Mouse (Mus musculus) cerebral cortex, adult 2 months (tissue): ENCODE measurements around the gene Cfap44.

ENCODE experiments used
- WGBS: fragments of 180-500 bp; shearing (Covaris S2); methylation state at CpG from one replicate; pipeline ENCODE4 v1.1.7; 2018; 5-methylcytosine and 5-hydroxymethylcytosine counted together

Gene Cfap44

GRCm38 (mm10) chr16:44428456-44428855 lies 33.9 kb downstream of the Cfap44 start:
- WGBS, result 57% methylated on average over 5 of the region's 5 CpGs

- WGBS, result 73% methylated on average over 7 of the region's 7 CpGs
These were observed 35.4 kb downstream of the Cfap44 start for GRCm38 (mm10) chr16:44430021-44430420.

- WGBS, result 79% methylated on average over 7 of the region's 7 CpGs
These were observed 40.3 kb downstream of the Cfap44 start for GRCm38 (mm10) chr16:44434931-44435330.

- 61% methylated on average over 4 of the region's 4 CpGs for WGBS
These were observed 40.9 kb downstream of the Cfap44 start for GRCm38 (mm10) chr16:44435481-44435880.

- WGBS, result 92% methylated on average over 15 of the region's 15 CpGs
These were observed 47.3 kb downstream of the Cfap44 start for GRCm38 (mm10) chr16:44441913-44442312.

- WGBS, result 94% methylated on average over 2 of the region's 2 CpGs
These were observed 63.3 kb downstream of the Cfap44 start for GRCm38 (mm10) chr16:44457858-44458257.

DNA sequence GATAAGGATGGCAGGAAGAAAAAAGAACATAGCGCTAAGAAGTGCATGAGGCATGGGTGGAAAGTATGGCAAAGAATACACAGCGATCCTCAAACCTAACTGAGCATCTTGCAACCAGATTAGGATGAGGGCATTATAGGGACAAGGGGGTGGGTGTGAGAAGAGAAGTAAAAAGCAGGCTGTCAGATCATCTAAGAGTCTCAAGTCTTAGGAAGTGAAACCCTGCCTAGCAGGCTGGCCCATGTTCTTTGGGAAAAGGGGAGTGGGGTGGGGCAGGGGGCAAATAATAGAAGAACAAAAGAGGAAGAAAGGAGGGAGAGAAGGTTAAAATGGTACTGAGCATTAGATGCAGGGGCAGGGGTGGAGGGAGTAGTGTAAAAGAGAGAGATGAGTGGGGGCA lies 64.2 kb downstream of the Cfap44 start:
- WGBS, result 89% methylated on average over 2 of the region's 2 CpGs

GRCm38 (mm10) chr16:44460922-44461321 lies 66.3 kb downstream of the Cfap44 start:
- 84% methylated on average over 5 of the region's 5 CpGs for WGBS

DNA sequence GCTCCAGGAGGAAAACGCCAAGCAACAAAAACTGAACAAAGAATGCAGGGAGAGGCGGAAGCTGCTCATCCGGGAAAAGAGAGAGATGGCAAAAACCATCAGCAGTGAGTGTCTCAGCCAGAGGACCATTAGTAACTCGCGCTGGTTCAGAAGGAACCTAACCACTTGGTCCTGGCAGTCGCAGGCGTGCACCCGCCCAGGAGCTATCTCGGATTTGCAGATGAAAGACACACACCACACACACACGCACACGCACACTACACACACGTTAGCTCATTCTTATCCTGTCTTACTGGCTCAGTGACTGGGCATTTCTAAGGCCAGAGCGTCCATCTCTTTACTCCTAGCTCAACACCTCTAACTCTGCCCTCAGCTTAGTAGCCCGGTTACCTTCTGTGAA lies 80.7 kb downstream of the Cfap44 start:
- 87% methylated on average over 14 of the region's 14 CpGs for WGBS

DNA sequence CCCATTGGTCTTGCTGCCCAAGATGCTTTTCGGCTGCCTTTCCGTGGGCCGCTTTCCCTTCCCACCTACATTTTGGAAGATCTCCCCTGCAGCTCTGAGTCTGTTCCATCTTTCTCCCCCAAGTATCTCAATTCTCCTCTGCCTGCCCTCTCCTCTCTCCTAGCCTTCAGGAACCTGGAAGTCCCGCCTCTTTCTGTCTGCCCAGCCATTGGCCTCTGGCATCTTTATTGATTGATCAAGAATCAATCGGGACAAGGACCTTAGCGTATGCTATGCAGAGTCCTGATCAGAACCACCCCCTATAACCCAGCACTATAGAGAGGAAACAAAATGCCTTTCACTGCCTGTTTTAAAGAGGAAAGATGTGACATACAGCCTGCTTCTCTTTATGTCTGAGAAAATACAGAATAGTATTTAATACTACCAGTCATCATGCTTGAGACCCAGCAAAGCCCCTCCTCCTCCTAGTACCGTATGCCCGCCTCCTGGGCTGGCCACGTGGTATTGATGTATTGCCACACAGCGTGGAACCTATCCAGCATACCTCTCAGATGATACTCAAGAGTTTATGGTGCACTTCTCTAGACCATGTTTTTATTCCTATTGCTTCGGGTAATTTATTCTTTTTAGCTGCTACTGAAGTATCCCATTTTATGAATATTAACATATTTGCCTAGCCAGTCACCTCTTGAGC lies 81.2 kb downstream of the Cfap44 start:
- WGBS, result 85% methylated on average over 11 of the region's 11 CpGs

DNA sequence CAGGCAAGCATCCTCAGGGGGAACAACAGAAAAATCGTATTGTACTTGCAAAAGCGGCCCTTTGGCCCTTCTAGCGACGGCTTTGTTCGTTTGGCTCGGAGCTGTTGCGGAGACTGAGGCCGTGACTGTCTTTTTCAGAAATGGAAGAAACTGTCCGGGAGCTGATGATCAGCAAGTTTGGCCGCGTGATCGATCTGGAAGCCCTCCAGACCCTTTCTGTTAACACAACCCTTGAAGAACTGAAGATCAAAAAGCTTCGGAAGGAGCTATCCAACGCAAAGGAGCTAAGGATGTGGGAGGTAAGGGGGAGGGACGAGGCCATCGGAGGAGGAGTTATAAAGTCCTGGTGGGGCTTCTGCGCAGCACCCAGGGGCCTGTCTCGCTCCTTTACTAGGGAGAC lies 84.2 kb downstream of the Cfap44 start:
- WGBS, result 58% methylated on average over 18 of the region's 18 CpGs

GRCm38 (mm10) chr16:44479852-44480251 lies 85.3 kb downstream of the Cfap44 start:
- WGBS, result 74% methylated on average over 14 of the region's 14 CpGs

DNA sequence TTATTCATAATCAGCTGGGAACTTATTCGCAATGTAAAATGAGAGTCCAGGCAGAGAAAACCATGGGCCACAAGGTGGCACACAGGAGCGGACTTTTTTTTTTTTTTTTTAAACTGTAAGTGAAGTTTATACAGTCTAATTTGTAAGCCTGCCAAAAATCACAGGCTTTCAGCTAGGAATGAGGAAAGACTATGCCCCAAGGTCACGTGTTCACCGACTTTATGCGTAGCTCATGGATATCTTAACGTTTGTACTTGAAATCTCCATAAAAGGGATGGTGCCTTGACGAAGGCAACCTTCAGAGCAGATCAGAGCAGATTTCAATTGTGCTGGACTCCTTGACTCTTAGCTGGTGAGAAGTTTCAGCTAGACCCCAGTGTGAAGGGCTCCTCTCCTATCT lies 86.0 kb downstream of the Cfap44 start:
- WGBS, result 29% methylated on average over 7 of the region's 7 CpGs

DNA sequence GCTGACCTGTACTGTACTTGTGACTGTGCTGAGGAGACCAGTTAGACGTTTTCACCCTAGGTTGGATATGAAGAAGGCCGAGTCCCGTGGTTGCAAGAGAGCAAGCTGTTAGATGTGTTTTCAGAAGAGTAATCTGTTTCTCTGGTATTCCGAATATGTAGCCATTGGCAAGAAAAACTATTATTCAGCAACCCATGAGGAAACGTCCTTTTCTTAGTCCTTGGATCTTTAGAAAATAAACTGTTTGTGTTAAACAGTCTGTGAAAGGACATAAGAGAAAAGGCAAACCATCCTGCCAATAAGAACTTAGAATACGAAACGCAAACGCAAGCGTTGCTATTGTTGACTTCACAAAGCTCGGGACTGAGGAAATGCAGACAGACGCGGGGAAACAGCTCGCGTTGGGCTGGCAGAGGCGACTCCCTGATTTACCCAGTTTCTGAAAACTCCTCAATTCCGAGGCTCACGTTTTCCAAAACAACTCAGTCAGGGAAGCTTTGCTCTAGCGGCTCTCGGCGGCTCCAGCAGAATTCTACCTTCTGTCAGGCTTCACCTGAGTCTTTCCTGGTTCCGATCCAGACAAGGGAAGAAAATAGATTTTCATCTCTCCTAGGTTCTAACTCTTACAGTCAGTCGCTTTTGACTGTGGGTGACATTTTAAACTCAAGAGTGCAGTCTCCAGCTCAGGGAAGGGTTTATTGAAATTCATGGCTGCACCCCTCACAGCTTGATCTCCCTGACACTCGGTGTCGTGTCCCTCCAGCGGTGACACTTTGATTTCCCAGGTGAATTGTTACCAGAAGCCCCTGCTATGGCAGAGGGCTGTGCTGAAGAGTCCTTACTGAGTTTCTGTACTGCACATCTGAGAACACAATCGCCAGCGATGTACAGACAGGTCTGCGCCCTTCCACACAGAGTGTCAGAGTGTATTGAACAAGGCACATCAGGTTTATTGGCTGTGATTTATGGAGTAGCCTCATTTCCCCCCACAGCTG lies 87.3 kb downstream of the Cfap44 start:
- 39% methylated on average over 28 of the region's 28 CpGs for WGBS

- 4% methylated on average over 7 of the region's 7 CpGs for WGBS
These were observed 89.5 kb downstream of the Cfap44 start for GRCm38 (mm10) chr16:44484079-44484478.

GRCm38 (mm10) chr16:44484831-44485230 lies 90.2 kb downstream of the Cfap44 start:
- 62% methylated on average over 10 of the region's 10 CpGs for WGBS

- WGBS, result 75% methylated on average over 8 of the region's 8 CpGs
These were observed 91.1 kb downstream of the Cfap44 start for GRCm38 (mm10) chr16:44485691-44486090.

DNA sequence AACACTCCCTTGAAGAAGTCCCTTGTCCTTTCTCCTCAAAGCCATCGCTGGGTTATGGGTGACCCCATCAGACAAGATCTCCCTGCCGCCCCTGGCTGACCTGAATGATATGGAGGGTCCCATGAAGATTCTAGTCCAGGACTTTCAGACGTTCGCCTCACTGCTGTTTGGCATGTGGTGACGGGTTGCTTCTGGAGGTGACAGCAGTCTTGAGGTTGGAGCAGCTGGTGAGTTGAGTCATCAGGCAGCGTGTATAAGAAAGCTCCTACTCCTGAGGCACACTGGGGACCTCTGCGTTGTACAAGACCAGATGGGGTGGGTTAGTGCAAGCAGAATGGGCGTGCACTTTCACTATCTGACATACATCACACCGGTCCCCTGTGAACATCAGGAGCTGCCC lies 92.0 kb downstream of the Cfap44 start:
- 67% methylated on average over 9 of the region's 9 CpGs for WGBS

GRCm38 (mm10) chr16:44487194-44487593 lies 92.6 kb downstream of the Cfap44 start:
- WGBS, result 78% methylated on average over 13 of the region's 13 CpGs

- 91% methylated on average over 9 of the region's 9 CpGs for WGBS
These were observed 96.5 kb downstream of the Cfap44 start for GRCm38 (mm10) chr16:44491051-44491450.

GRCm38 (mm10) chr16:44492151-44492550 lies 97.6 kb downstream of the Cfap44 start:
- WGBS, result 93% methylated on average over 6 of the region's 6 CpGs

DNA sequence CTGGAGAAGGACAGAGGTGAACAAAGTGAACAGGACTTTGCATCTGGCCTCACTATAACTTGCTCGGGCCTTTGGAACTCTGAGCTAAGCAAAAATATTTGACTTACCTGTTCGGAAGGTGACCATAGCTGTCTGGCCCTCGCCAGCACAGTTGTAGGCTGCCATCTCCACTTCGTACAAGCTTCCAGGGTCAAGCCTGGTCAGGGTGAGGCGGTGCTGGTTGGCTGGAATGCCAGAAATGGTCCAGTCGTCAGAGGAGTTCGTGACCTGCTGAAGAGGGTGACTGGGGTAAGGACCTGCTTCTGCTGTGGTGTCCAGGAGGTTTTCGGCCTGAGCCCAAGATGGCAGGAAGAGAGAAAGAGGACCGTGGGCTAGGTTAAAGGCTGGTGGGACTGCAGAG lies 98.1 kb downstream of the Cfap44 start:
- WGBS, result 91% methylated on average over 9 of the region's 9 CpGs

DNA sequence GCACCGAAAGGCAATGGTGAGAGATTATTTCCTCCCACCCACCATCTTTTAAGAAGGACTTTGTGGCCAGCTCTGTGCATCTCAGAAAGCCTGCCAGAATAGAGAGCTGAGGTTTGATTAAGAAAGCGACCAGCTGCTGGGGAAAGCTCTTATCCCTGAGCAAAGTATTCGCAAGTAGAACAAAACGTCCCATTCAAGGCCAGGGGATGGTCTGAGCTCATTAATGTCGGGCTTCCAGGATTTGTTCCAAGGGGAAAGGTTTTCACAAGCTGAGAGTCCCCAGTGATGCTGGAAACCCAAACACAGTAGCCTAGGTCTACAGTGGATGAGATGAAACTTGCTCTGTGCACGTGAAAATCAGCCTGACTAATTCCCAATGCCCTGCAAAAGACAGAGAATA lies 99.3 kb downstream of the Cfap44 start:
- 46% methylated on average over 6 of the region's 6 CpGs for WGBS
